Mouse (Mus musculus) C2C12 (cell line): ENCODE measurements at regions not wholly inside any gene's neighbourhood (a gene's known extent, or its start where the extent isn't known, plus 50 kb on each side); places are given as distances from the start of the nearest gene placed in this dataset.

Experiments used
- H3K27me3 ChIP-seq: one replicate; pipeline ENCODE4 v1.6.1; 2011; ENCODE audit not compliant: control insufficient read depth, insufficient read depth, insufficient read length
- H3K36me3 ChIP-seq: one replicate; pipeline ENCODE4 v1.6.1; 2011; ENCODE audit not compliant: control insufficient read depth, insufficient read depth
- H3K4me3 ChIP-seq: one replicate; pipeline ENCODE4 v1.5.1; 2011; ENCODE audit warnings: mild to moderate bottlenecking, control low read depth; ENCODE audit not compliant: poor library complexity, insufficient read depth, severe bottlenecking
- H3K79me2 ChIP-seq: one replicate; pipeline ENCODE4 v1.6.1; 2011; ENCODE audit not compliant: control insufficient read depth, insufficient read depth
- H3K79me3 ChIP-seq: one replicate; pipeline ENCODE4 v1.6.1; 2011; ENCODE audit warnings: low read depth, control low read depth
- H3ac ChIP-seq: one replicate; pipeline ENCODE3; 2011; ENCODE audit warnings: low read depth; ENCODE audit not compliant: control insufficient read depth, insufficient read length
- CEBPB ChIP-seq: IDR thresholded peaks from one replicate; pipeline ENCODE4 v1.6.1; 2011; ENCODE audit warnings: low read depth, mild to moderate bottlenecking, control low read depth, moderate library complexity
- CTCF ChIP-seq: IDR thresholded peaks from one replicate; pipeline ENCODE4 v1.5.1; 2011; ENCODE audit not compliant: control insufficient read depth, insufficient read depth, insufficient read length
- FOSL1 ChIP-seq: IDR thresholded peaks from one replicate; pipeline ENCODE4 v1.8.0; 2011; ENCODE audit warnings: mild to moderate bottlenecking, low read length; ENCODE audit not compliant: poor library complexity, insufficient read depth, severe bottlenecking
- MAX ChIP-seq: IDR thresholded peaks from one replicate; pipeline ENCODE4 v1.6.1; 2011; ENCODE audit warnings: mild to moderate bottlenecking, control low read depth
- MYOD1 ChIP-seq: IDR thresholded peaks from one replicate; pipeline ENCODE4 v1.6.1; 2011; ENCODE audit warnings: low read depth; ENCODE audit not compliant: control insufficient read depth, insufficient read length
- MYOG ChIP-seq: IDR thresholded peaks from one replicate; pipeline ENCODE4 v1.6.1; 2011; ENCODE audit not compliant: control insufficient read depth, insufficient read length; ENCODE audit errors: extremely low read depth
- USF1 ChIP-seq: IDR thresholded peaks from one replicate; pipeline ENCODE4 v1.6.1; 2011; ENCODE audit warnings: low read depth, mild to moderate bottlenecking, control low read depth, moderate library complexity

DNA sequence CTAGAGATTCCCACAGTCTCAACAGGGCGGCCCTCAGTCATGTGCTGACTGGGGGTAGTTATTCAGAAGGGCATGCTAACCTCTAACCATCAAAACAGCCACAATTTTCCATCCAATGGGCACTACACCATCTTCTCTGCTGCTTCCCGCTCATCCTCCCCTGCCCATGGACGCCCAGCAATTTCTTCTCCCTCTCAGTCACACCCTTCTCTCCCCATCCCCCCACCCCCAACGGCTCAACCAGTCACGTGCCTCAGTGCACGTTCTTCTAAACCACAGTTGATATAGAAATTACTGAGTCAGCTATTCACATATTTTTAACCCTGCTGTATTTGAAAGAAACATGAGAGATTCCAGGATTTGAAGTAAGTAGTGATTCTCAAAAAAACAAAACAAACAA, 146.3 kb upstream of the Gpc5 start:
- TF ChIP-seq USF1 (no peak), MYOD1 (no peak), MYOG (no peak), FOSL1 (no peak), CTCF (no peak), MAX (no peak), CEBPB (no peak)
- no peak overlapping the region for H3K4me3 ChIP-seq
- H3K79me2 ChIP-seq = no peaks in the 10 kb centered on the region
- no peaks in the 10 kb centered on the region for H3K79me3 ChIP-seq
- no peak overlapping the region for H3ac ChIP-seq
- no peaks in the 10 kb centered on the region for H3K36me3 ChIP-seq
- H3K27me3 ChIP-seq = no peaks in the 10 kb centered on the region

GRCm38 (mm10) chr14:114946321-114946720, 145.7 kb upstream of the Gpc5 start:
- Histone ChIP-seq H3K36me3 (no peaks in the 10 kb centered on the region), H3K4me3 (no peak overlapping the region), H3ac (no peak overlapping the region), H3K79me3 (no peaks in the 10 kb centered on the region), H3K79me2 (no peaks in the 10 kb centered on the region), H3K27me3 (no peaks in the 10 kb centered on the region)
- TF ChIP-seq CTCF (no peak), CEBPB (no peak), FOSL1 (no peak), USF1 (no peak), MYOG (no peak), MYOD1 (no peak), MAX (no peak)

DNA sequence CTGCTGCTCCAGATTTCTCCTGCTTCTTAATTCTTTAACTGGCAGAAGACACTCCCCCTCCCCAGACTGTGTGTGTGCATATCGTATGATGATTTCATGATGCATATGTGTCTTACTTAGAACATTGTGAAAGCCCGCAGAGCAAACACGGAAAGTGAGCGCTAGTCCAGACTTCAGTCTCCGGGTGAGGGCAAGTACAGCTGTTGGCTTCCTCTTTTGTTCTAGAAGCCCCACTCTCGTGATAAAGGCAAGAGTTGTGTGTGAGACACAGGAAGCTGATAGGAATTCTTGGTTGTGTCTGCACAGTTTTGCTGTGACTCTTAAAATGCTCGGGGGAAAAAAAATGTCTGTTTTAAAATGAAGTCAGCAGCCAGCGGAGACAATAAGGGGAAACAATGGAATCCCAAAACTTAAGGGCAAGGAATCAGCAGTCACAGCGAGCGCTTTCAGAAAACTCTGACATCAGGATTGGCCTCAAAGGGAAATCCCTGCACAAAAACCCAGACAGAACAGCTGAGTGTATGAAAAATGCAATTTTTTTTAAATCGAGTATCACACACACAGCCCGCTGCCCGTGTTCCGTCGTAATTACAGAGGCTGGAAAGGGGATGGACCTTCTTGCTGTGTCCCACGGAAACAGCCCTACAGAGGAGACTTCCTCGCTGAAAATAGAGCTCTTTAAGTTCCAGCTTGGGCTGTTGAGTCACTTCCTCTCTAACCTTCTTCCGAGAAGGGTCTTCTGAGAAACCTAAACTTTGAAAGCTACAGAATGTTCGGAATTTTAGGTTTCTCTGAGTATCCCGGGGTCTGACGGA, 143.5 kb upstream of the Gpc5 start:
- no peaks in the 10 kb centered on the region for H3K27me3 ChIP-seq
- no peak overlapping the region for H3ac ChIP-seq
- H3K36me3 ChIP-seq = no peaks in the 10 kb centered on the region
- no peaks in the 10 kb centered on the region for H3K79me2 ChIP-seq
- H3K4me3 ChIP-seq = no peak overlapping the region
- TF ChIP-seq CTCF (no peak), MAX (no peak), USF1 (no peak), CEBPB (no peak), MYOG (no peak), FOSL1 (no peak), MYOD1 (no peak)
- no peaks in the 10 kb centered on the region for H3K79me3 ChIP-seq

DNA sequence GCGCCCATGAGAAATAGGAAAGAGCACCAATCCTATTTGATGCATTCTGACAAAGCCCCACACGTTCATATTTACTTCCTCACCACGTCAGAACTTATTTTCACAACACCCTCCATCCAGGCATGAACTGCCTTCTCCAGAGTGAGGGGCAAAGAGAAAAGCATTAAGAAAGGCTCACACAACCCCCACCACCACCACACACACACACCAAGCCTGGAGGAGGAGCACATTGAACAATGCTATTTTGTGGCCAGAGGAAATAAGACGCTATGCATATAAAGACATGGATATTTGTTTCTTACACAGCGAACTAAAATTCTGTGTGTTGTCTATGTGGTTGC, 142.9 kb upstream of the Gpc5 start:
- TF ChIP-seq MAX (no peak), MYOG (no peak), MYOD1 (no peak), CEBPB (no peak), CTCF (no peak)
- Histone ChIP-seq H3K79me2 (no peaks in the 10 kb centered on the region), H3ac (no peak overlapping the region), H3K79me3 (no peaks in the 10 kb centered on the region), H3K4me3 (no peak overlapping the region), H3K36me3 (no peaks in the 10 kb centered on the region), H3K27me3 (no peaks in the 10 kb centered on the region)

- no peaks in the 10 kb centered on the region for H3K79me2 ChIP-seq
These were observed 139.7 kb upstream of the Gpc5 start for GRCm38 (mm10) chr14:114952280-114952679.

DNA sequence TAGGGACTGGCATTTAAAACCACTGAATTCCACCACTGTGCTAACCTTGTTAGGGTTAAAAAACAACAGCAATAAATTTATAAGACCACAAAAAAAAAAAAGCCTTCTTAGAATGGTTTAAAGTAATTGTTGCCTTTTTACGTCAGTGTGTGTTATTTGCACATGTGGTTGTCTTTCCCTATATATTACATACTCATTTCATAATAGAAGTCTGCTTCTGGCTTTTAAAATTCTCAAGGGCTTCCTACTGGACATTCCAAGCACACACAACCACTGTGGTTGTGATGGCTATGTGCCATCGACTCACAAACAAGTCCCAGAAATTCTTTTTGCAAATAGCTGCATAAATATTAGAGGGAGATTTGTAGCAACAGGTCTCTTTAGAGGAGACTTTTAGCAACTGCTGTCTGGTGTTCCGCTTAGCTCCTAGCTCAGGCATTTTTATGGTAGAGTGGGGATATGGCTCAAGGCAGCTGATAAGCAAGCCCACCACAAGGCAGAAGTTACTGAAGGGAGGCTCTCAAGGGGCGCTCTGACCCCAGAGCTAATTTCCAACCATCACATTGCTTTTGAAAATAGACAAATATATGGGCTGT, 138.8 kb upstream of the Gpc5 start:
- no peaks in the 10 kb centered on the region for H3K27me3 ChIP-seq
- no peak overlapping the region for H3K4me3 ChIP-seq
- H3K36me3 ChIP-seq = no peaks in the 10 kb centered on the region
- TF ChIP-seq MYOD1 = no peak
- no peak overlapping the region for H3ac ChIP-seq
- H3K79me2 ChIP-seq = no peaks in the 10 kb centered on the region
- no peaks in the 10 kb centered on the region for H3K79me3 ChIP-seq

More at GRCm38 (mm10) chr14:114952280-114952679, 139.7 kb upstream of the Gpc5 start:
- no peaks in the 10 kb centered on the region for H3K36me3 ChIP-seq
- H3K4me3 ChIP-seq = no peak overlapping the region
- no peaks in the 10 kb centered on the region for H3K27me3 ChIP-seq
- no peaks in the 10 kb centered on the region for H3K79me3 ChIP-seq
- H3ac ChIP-seq = no peak overlapping the region
- TF ChIP-seq MYOD1 = no peak
- no peak for TF ChIP-seq FOSL1
- TF ChIP-seq CEBPB = no peak
- TF ChIP-seq MAX = no peak
- no peak for TF ChIP-seq MYOG
- no peak for TF ChIP-seq USF1
- TF ChIP-seq CTCF = no peak
